Mouse (Mus musculus) thymus, adult 2 months (tissue): Measurements from ENCODE around the gene Cbx4. TPM values are rescaled to one million over a fixed set of nuclear protein-coding genes. Genes with fewer than 3 reads are reported as not detected.

Source experiments
- DNase-seq: peaks from one replicate; pipeline ENCODE4 v3.0.0; 2021
- H3K27ac ChIP-seq: fragments of 200-500 bp; 2 replicates; pipeline ENCODE4 v1.5.1; 2012; ENCODE audit warnings: low read length, control low read depth; ENCODE audit not compliant: control insufficient read depth, insufficient read depth
- H3K27me3 ChIP-seq: fragments of 200-500 bp; 2 replicates; pipeline ENCODE4 v1.6.1; 2012; ENCODE audit warnings: mild to moderate bottlenecking, low read length, moderate library complexity, mixed read lengths; ENCODE audit not compliant: control insufficient read depth, insufficient read depth
- H3K36me3 ChIP-seq: fragments of 200-500 bp; 2 replicates; pipeline ENCODE4 v1.6.1; 2012; ENCODE audit warnings: mild to moderate bottlenecking, low read length, moderate library complexity; ENCODE audit not compliant: control insufficient read depth, insufficient read depth
- H3K4me1 ChIP-seq: fragments of 200-500 bp; replicated peaks from 2 replicates; pipeline ENCODE4 v1.6.1; 2012; ENCODE audit warnings: low read length; ENCODE audit not compliant: control insufficient read depth, insufficient read depth
- H3K4me3 ChIP-seq: fragments of 200-500 bp; 2 replicates; pipeline ENCODE4 v1.5.1; 2012; ENCODE audit warnings: mild to moderate bottlenecking, low read length, control low read depth, moderate library complexity; ENCODE audit not compliant: control insufficient read depth, insufficient read depth
- CTCF ChIP-seq: fragments of 200-500 bp; IDR thresholded peaks from 2 replicates; pipeline ENCODE4 v1.5.1; 2012; ENCODE audit warnings: mild to moderate bottlenecking, control low read depth, low read length, moderate library complexity, borderline replicate concordance; ENCODE audit not compliant: control insufficient read depth, poor library complexity, insufficient read depth; ENCODE audit errors: extremely low read depth
- POLR2A ChIP-seq: fragments of 200-500 bp; IDR thresholded peaks from 2 replicates; pipeline ENCODE4 v1.6.1; 2012; ENCODE audit warnings: mild to moderate bottlenecking, low read length, control low read depth, moderate library complexity; ENCODE audit not compliant: control insufficient read depth, poor library complexity, insufficient read depth; ENCODE audit errors: extremely low read depth
- WGBS: fragments of 180-500 bp; shearing (Covaris S2); methylation state at CpG from one replicate; pipeline ENCODE4 v1.1.7; 2018; 5-methylcytosine and 5-hydroxymethylcytosine counted together
- polyA plus RNA-seq: library from polyadenylated mRNA; depleted of rRNA; stranded (reverse); fragments of >200 nt; gene quantifications from 2 replicates; pipeline ENCODE4 v1.2.3, GENCODE M21; 2012

Gene Cbx4
- polyA plus RNA-seq, 1 experiment: 54.7 TPM

DNA sequence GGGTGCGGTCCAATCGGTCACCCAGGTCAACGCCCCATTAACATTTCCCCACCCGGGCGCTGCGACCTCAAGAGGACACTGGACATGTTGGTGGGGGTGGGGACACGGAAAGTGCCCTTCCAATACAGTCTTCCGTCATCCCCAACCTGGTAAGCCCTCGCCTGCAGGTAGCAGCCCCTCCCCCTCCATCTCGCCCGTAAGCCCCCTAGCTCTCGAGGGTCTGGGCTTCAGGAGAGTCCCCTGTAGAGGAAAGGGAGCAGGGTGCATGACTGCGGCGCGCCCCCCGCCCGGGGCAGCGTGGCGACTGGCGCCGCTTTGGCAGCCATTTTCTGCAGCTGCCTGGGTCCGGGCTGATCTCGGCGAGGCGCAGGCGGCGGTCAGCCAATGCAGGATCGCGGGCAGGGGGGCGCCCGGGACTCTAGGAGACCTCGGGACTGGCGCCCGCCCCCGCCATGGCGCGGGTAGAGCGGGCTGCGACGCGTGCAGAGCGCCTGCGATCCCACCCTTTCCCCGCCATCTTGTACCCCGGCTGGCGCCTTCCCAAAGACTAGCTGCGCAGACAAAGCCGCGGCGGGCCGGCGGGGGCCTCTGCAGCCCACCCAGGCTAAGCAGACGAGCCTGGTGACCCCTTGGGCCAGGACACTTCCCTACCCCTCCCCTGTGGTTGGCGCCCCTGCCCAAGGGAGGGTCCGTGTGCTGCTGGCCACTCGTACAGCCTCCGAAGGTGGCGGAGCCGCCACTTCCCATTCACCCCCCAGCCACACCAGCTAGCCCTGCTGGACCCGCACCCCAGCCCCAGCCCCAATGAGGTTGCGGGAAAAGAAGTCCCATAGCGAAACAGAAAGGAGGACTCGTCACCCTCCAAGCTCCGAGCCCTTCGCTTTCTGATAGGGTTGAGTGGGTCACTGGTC, 29.5 kb downstream of the Cbx4 start:
- TF ChIP-seq POLR2A (no peak), CTCF (no peak)
- Histone ChIP-seq H3K4me3 (peak overlapping the region; percentile 81), H3K36me3 (no peaks in the 10 kb centered on the region), H3K27me3 (peaks cover 52% of the 10 kb centered on the region), H3K27ac (no peak overlapping the region), H3K4me1 (peaks cover 56% of the 10 kb centered on the region)
- 1% methylated on average over 64 of the region's 65 CpGs for WGBS
- DNase-seq: peak; percentile 54

DNA sequence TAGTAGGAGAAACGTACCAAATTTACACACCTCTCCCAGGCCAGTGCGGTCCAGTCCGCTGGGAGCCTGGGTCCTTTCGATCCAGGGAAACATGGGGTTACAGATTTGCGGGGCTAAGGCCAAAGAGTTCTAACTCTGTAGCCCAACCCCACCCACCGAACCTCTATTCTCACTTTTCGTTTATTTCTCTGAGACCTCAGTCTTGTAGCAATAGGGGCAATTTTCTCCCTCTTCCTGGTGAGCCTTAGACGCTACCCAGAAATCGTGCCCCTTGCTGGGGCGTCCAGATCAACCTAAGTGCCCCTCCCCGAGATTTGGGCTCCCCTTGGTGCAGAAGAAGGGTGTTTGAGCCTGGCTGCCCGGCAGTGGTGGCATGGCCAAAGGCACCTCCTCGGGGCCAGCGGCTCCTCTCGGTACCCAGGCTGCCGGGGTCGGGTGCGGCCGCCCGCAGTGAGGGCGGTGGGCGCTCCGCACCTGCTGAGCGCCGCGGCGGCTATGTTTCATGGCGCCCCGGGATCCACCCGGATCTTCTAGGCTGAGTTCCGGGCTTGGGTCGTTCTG, 30.4 kb downstream of the Cbx4 start:
- 0 out of 2 replicates have a peak, but pooled peaks have one; percentile 18 for TF ChIP-seq CTCF
- TF ChIP-seq POLR2A: no peak
- 3% methylated on average over 32 of the region's 32 CpGs for WGBS
- Histone ChIP-seq H3K27ac (no peak overlapping the region), H3K36me3 (no peaks in the 10 kb centered on the region), H3K4me1 (peaks cover 59% of the 10 kb centered on the region), H3K4me3 (peak overlapping the region; percentile 35), H3K27me3 (peaks cover 56% of the 10 kb centered on the region)
- no peak for DNase-seq

DNA sequence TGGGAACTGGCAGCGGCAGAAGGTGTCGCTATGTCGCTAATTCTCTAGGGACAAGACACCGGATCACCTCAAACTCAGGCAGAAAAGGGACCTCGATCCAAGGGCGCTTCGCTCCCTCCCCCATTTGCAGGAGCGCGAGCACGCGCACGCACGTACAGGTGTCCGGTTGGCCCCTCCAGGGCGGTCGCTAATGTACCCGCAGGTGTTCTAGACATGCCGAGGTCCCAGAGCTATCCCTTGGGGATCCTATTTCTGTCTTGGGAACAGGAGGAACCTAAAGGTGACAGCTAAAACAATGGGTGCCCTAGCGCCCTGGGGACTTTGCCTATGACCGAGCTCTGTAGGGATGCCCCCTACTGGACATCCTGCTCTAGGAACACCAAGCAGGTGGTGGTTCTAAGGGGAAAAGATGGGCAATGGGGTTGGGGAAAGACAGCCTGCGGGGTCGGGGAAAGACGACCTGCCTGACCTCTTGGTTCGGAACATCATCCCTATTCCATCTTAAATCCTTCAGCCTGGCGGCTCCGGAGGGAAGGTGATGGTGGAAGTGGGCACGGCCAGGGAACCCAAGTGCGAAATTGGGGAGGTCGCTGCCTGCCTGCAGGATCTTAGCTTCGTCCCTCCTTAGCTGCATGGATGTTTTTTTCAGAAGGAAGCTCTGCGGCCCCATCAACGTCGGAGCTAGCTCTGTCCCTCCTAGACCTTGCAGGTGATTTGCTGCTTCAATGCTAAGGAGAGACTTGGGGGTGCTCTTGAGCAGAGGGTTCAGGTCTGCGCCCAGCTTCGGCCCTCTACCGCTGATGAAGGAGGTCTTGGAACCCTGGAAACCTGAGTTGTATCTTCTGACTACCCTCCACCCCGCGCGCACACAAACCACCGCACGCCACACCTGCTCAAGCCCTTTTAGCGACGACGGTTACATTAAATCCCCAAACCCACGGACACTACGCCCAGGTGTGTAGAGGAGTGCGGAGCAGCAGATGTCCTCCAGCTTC, 31.4 kb downstream of the Cbx4 start:
- Histone ChIP-seq H3K27ac (no peak overlapping the region), H3K4me3 (peak overlapping the region; percentile 5), H3K36me3 (no peaks in the 10 kb centered on the region), H3K27me3 (peaks cover 56% of the 10 kb centered on the region), H3K4me1 (peaks cover 61% of the 10 kb centered on the region)
- peak; percentile 63 for DNase-seq
- WGBS: 4% methylated on average over 47 of the region's 47 CpGs
- TF ChIP-seq POLR2A (no peak), CTCF (peak; percentile 76; the same call in 1 of the 2 replicates)

DNA sequence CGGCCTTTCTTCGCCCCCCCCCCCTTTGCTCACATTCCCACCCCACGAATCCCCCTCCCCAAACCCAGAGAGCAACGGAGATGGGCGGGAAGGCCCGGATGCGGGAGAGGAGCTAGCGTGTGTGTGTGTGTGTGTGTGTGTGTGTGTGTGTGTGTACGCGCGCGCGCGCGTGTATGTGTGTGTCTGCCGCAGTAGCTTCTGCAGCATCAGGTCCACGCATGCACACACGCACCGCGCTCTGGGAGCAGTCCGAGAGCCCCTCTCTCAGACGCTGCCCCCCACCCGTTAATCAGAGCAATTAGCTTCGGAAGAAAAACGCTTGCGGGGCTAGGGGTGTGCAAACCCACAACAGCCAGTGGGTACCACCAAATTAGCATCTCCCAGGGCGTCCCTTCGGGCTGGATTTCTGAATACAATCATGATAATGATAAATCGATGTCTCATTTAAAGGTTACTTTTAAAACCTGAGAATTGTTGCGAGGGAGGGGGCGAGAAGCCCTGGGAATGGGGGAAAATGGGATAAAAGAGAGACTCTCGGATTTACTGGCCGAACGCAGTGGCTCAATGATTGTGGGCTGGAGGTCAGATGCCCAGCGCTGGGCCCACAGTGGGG, 32.2 kb downstream of the Cbx4 start:
- no peak overlapping the region for H3K27ac ChIP-seq
- TF ChIP-seq POLR2A (no peak), CTCF (no peak)
- H3K4me3 ChIP-seq: peak overlapping the region; percentile 22
- whole genome bisulfite sequencing: 3% methylated on average over 34 of the region's 35 CpGs
- no peaks in the 10 kb centered on the region for H3K36me3 ChIP-seq
- DNase-seq: no peak
- H3K4me1 ChIP-seq: peaks cover 61% of the 10 kb centered on the region
- H3K27me3 ChIP-seq: peaks cover 51% of the 10 kb centered on the region

DNA sequence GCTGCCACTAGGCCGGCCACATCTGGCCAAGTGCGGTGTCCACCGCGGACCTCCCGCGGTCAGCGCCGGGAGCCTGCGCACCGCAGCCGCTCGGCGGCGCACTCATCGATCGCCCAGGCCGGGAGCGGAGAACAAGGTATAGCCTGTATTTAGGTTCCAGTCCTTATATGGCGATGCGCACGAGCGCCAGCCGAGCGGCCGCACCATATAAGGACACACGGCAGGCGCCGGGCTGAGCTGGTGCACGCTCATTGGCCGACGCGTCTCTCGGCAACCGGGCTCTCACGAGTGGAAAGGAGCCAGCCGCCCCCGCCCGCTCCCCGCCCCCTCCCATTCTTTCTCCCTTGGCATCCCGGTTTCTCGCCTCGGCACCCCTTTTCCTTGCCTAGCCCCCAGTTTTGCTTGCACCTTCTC, 32.8 kb downstream of the Cbx4 start:
- peaks cover 45% of the 10 kb centered on the region for H3K27me3 ChIP-seq
- no peak overlapping the region for H3K27ac ChIP-seq
- WGBS: under 1% methylated on average over 41 of the region's 42 CpGs
- no peaks in the 10 kb centered on the region for H3K36me3 ChIP-seq
- TF ChIP-seq CTCF: peak; percentile 69; the same call in 1 of the 2 replicates
- 0 out of 2 replicates have a peak, but pooled peaks have one; percentile 29 for TF ChIP-seq POLR2A
- peak; percentile 87 for DNase-seq
- peaks cover 60% of the 10 kb centered on the region for H3K4me1 ChIP-seq
- peak overlapping the region; percentile 39 for H3K4me3 ChIP-seq
